ENCODE assay signal across 15 mouse cellular contexts in the genomic region with DNA sequence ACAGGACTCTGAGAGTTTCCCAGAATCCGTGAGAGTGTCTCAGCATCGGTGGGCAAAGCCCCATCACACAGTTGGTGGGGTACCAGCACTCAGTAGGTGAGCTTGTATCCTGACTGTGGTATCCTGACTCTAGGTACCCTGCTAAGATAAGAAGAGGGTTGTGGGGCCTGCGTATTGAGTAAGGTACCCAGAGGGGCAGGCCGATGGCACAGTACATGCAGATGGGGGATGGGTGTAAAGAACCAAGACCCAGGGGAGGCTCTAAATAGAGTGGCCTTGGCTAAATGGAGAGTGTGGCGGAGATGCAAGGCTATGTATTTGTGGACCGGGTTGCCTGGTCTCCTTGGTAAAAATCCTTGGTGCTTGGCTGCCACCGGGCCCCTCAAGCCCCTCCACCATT.
DNase-seq lines count a peak whose midpoint lies in the region; ATAC-seq and TF ChIP-seq lines count a peak whose summit lies in the region.
"Had no signal": no experiment of that assay in that cellular context is flagged by ENCODE, and none has a peak within 500 bp of the region (broad histone marks: within the 10 kb centered on the region; RNA-seq: fewer than 3 reads in every experiment).

No protein-coding gene starts in this region.

- no peak overlapping the region for H3K27ac ChIP-seq in intestine, embryonic 15.5 days
- H3K27ac ChIP-seq in intestine, postnatal 0 days (ENCODE audit: low read depth, low read length), result no peak overlapping the region
- no peak overlapping the region for H3K27ac ChIP-seq in stomach, embryonic 16.5 days (ENCODE audit: low read length)
- no peak overlapping the region for H3K27ac ChIP-seq in stomach, postnatal 0 days (replicated peaks)
- H3K27ac ChIP-seq in hindbrain, postnatal 0 days, result no peak overlapping the region; the same call in 1 of the 2 replicates
- H3K27ac ChIP-seq in heart, embryonic 11.5 days (ENCODE audit: low read depth, low read length), result no peak overlapping the region
- H3K27ac ChIP-seq in gastrocnemius, adult 2 months, result no peak overlapping the region
- H3K27ac ChIP-seq in heart, adult 2 months, result no peak overlapping the region
- H3K27ac ChIP-seq: heart, embryonic 15.5 days had no signal

- no peaks in the 10 kb centered on the region for H3K79me2 ChIP-seq in heart, adult 2 months (replicated peaks; ENCODE audit: control insufficient read depth, insufficient read depth, low read length)

- no peak for TF ChIP-seq EP300 in stomach, postnatal 0 days (optimal IDR thresholded peaks at IDR 0.05)
- no peak for TF ChIP-seq EP300 in heart, adult 2 months (IDR thresholded peaks at IDR 0.05; ENCODE audit: insufficient read depth, low read depth, low read length)

- peaks cover 32% of the 10 kb centered on the region for H3K27me3 ChIP-seq in intestine, embryonic 15.5 days (replicated peaks)
- H3K27me3 ChIP-seq in intestine, postnatal 0 days (replicated peaks; ENCODE audit: control insufficient read depth, insufficient read depth, low read length), result peaks cover 24% of the 10 kb centered on the region; the same call in 1 of the 2 replicates
- H3K27me3 ChIP-seq in stomach, embryonic 16.5 days (ENCODE audit: control insufficient read depth, insufficient read depth, low read length), result peaks cover 22% of the 10 kb centered on the region
- peaks cover 3% of the 10 kb centered on the region; the same call in 1 of the 2 replicates for H3K27me3 ChIP-seq in stomach, postnatal 0 days (ENCODE audit: control insufficient read depth, insufficient read depth, low read length)
- H3K27me3 ChIP-seq in hindbrain, postnatal 0 days (ENCODE audit: insufficient read depth, low read length), result 0 out of 2 replicates have a peak, but pooled peaks cover 8% of the 10 kb centered on the region
- peaks cover 49% of the 10 kb centered on the region for H3K27me3 ChIP-seq in heart, embryonic 11.5 days (ENCODE audit: control insufficient read depth, insufficient read depth, low read length)
- peaks cover 11% of the 10 kb centered on the region for H3K27me3 ChIP-seq in heart, adult 2 months (ENCODE audit: control insufficient read depth, insufficient read depth, low read length)

- WGBS in intestine, embryonic 15.5 days, result 37% methylated on average over 7 of the region's 7 CpGs
- WGBS in intestine, postnatal 0 days, result 49% methylated on average over 7 of the region's 7 CpGs
- WGBS in stomach, embryonic 16.5 days, result 41% methylated on average over 7 of the region's 7 CpGs
- WGBS in stomach, postnatal 0 days, result 39% methylated on average over 7 of the region's 7 CpGs
- WGBS in hindbrain, postnatal 0 days, result 22% methylated on average over 7 of the region's 7 CpGs
- WGBS in heart, embryonic 11.5 days (ENCODE audit: insufficient replicate concordance), result 33% methylated on average over 7 of the region's 7 CpGs
- WGBS in heart, adult 2 months, result 35% methylated on average over 7 of the region's 7 CpGs

- H3K9me3 ChIP-seq in intestine, embryonic 15.5 days, result no peaks in the 10 kb centered on the region
- H3K9me3 ChIP-seq in intestine, postnatal 0 days (ENCODE audit: control insufficient read depth), result no peaks in the 10 kb centered on the region
- H3K9me3 ChIP-seq in stomach, embryonic 16.5 days (replicated peaks; ENCODE audit: control insufficient read depth, low read length), result no peaks in the 10 kb centered on the region
- no peaks in the 10 kb centered on the region for H3K9me3 ChIP-seq in stomach, postnatal 0 days (ENCODE audit: control insufficient read depth, low read length)
- no peaks in the 10 kb centered on the region for H3K9me3 ChIP-seq in hindbrain, postnatal 0 days (ENCODE audit: low read length)
- no peaks in the 10 kb centered on the region for H3K9me3 ChIP-seq in heart, embryonic 11.5 days (replicated peaks; ENCODE audit: control insufficient read depth, low read length)
- H3K9me3 ChIP-seq: heart, embryonic 15.5 days had no signal

- no peak for DNase-seq in stomach, postnatal 0 days (ENCODE audit: low spot score)
- DNase-seq in hindbrain, postnatal 0 days (ENCODE audit: low spot score), result no peak
- no peak for DNase-seq in gastrocnemius, adult 2 months
- DNase-seq in heart, adult 2 months, result no peak
- DNase-seq: cerebellum, adult 11 months; cerebellum, postnatal 36 days; gastrocnemius, postnatal 36 days; layer of hippocampus, postnatal 36 days; liver, postnatal 0 days; lung, postnatal 36 days had no signal

- no peak overlapping the region for H3K9ac ChIP-seq in intestine, embryonic 15.5 days
- H3K9ac ChIP-seq in intestine, postnatal 0 days (ENCODE audit: low read depth, low read length), result no peak overlapping the region
- no peak overlapping the region for H3K9ac ChIP-seq in stomach, embryonic 16.5 days (ENCODE audit: low read length)
- H3K9ac ChIP-seq in stomach, postnatal 0 days (ENCODE audit: low read length), result no peak overlapping the region
- no peak overlapping the region for H3K9ac ChIP-seq in hindbrain, postnatal 0 days (replicated peaks; ENCODE audit: low read length)
- H3K9ac ChIP-seq in heart, embryonic 11.5 days (ENCODE audit: low read depth, low read length), result no peak overlapping the region
- H3K9ac ChIP-seq in heart, adult 2 months (ENCODE audit: low read depth, low read length), result no peak overlapping the region
- H3K9ac ChIP-seq: heart, embryonic 15.5 days; liver, postnatal 0 days had no signal

- H3K4me3 ChIP-seq in intestine, embryonic 15.5 days (replicated peaks), result no peak overlapping the region
- H3K4me3 ChIP-seq in intestine, postnatal 0 days (ENCODE audit: low read depth, low read length), result no peak overlapping the region
- no peak overlapping the region for H3K4me3 ChIP-seq in stomach, embryonic 16.5 days (replicated peaks; ENCODE audit: low read length)
- H3K4me3 ChIP-seq in stomach, postnatal 0 days (ENCODE audit: low read depth, low read length), result no peak overlapping the region
- no peak overlapping the region for H3K4me3 ChIP-seq in hindbrain, postnatal 0 days (ENCODE audit: low read length)
- no peak overlapping the region for H3K4me3 ChIP-seq in heart, embryonic 11.5 days (ENCODE audit: low read depth, low read length)
- H3K4me3 ChIP-seq in gastrocnemius, adult 2 months, result no peak overlapping the region
- H3K4me3 ChIP-seq in heart, adult 2 months, result no peak overlapping the region
- H3K4me3 ChIP-seq: heart, embryonic 15.5 days had no signal

- H3K4me1 ChIP-seq in intestine, embryonic 15.5 days (replicated peaks), result 0 out of 2 replicates have a peak, but pooled peaks cover 2% of the 10 kb centered on the region
- H3K4me1 ChIP-seq in intestine, postnatal 0 days (replicated peaks; ENCODE audit: control insufficient read depth, insufficient read depth, low read length), result no peaks in the 10 kb centered on the region
- H3K4me1 ChIP-seq in stomach, embryonic 16.5 days (ENCODE audit: control insufficient read depth, insufficient read depth, low read length), result no peaks in the 10 kb centered on the region
- no peaks in the 10 kb centered on the region for H3K4me1 ChIP-seq in stomach, postnatal 0 days (replicated peaks; ENCODE audit: control insufficient read depth, insufficient read depth)
- peaks cover 4% of the 10 kb centered on the region; the same call in 1 of the 2 replicates for H3K4me1 ChIP-seq in hindbrain, postnatal 0 days (ENCODE audit: insufficient read depth, low read length)
- no peaks in the 10 kb centered on the region for H3K4me1 ChIP-seq in heart, embryonic 11.5 days (ENCODE audit: control insufficient read depth, insufficient read depth, low read length)
- no peaks in the 10 kb centered on the region for H3K4me1 ChIP-seq in heart, adult 2 months (ENCODE audit: control insufficient read depth, insufficient read depth, low read length)
- H3K4me1 ChIP-seq: heart, embryonic 15.5 days had no signal

- intact Hi-C loops in gastrocnemius, adult 2 months (cut with DNase I), result no loop called here
- intact Hi-C loops in heart, adult 2 months (cut with DNase I), result no loop called here

- no peak for TF ChIP-seq POLR2A in heart, adult 2 months (IDR thresholded peaks at IDR 0.05; ENCODE audit: insufficient read depth, low read depth, low read length)

- 0 out of 2 replicates have a peak overlapping the region, but pooled peaks have one; percentile 46 for H3K4me2 ChIP-seq in intestine, embryonic 15.5 days (replicated peaks)
- no peak overlapping the region for H3K4me2 ChIP-seq in intestine, postnatal 0 days (replicated peaks; ENCODE audit: low read depth)
- H3K4me2 ChIP-seq in stomach, embryonic 16.5 days (ENCODE audit: low read depth, low read length), result 0 out of 2 replicates have a peak overlapping the region, but pooled peaks have one; percentile 12
- H3K4me2 ChIP-seq in stomach, postnatal 0 days (replicated peaks; ENCODE audit: low read depth), result no peak overlapping the region
- no peak overlapping the region for H3K4me2 ChIP-seq in hindbrain, postnatal 0 days (ENCODE audit: low read depth, low read length)
- no peak overlapping the region for H3K4me2 ChIP-seq in heart, embryonic 11.5 days
- H3K4me2 ChIP-seq: heart, embryonic 15.5 days had no signal

- TF ChIP-seq CTCF in intestine, postnatal 0 days (IDR thresholded peaks at IDR 0.05; ENCODE audit: low read depth), result no peak
- no peak for TF ChIP-seq CTCF in stomach, postnatal 0 days (IDR thresholded peaks at IDR 0.05; ENCODE audit: low read depth)
- no peak for TF ChIP-seq CTCF in hindbrain, postnatal 0 days (IDR thresholded peaks at IDR 0.05; ENCODE audit: low read depth)
- TF ChIP-seq CTCF in gastrocnemius, adult 2 months (IDR thresholded peaks at IDR 0.05), result no peak
- no peak for TF ChIP-seq CTCF in heart, adult 2 months (IDR thresholded peaks at IDR 0.05)

- 0 out of 2 replicates have a peak, but pooled peaks have one; percentile 31 for ATAC-seq in intestine, embryonic 15.5 days
- ATAC-seq in intestine, postnatal 0 days, result no peak
- ATAC-seq in stomach, embryonic 16.5 days (ENCODE audit: insufficient read depth, low FRiP score), result no peak
- no peak for ATAC-seq in stomach, postnatal 0 days (ENCODE audit: low FRiP score, low TSS enrichment)
- 0 out of 2 replicates have a peak, but pooled peaks have one; percentile 18 for ATAC-seq in hindbrain, postnatal 0 days
- ATAC-seq in heart, embryonic 11.5 days (replicated peaks; ENCODE audit: insufficient number of reproducible peaks, low FRiP score, low TSS enrichment), result no peak
- ATAC-seq: liver, postnatal 0 days had no signal

- H3K36me3 ChIP-seq in intestine, embryonic 15.5 days, result no peaks in the 10 kb centered on the region
- no peaks in the 10 kb centered on the region for H3K36me3 ChIP-seq in intestine, postnatal 0 days (ENCODE audit: control insufficient read depth, insufficient read depth)
- no peaks in the 10 kb centered on the region for H3K36me3 ChIP-seq in stomach, embryonic 16.5 days (ENCODE audit: control insufficient read depth, insufficient read depth, low read length)
- no peaks in the 10 kb centered on the region for H3K36me3 ChIP-seq in stomach, postnatal 0 days (ENCODE audit: control insufficient read depth, insufficient read depth, low read length)
- no peaks in the 10 kb centered on the region for H3K36me3 ChIP-seq in hindbrain, postnatal 0 days (ENCODE audit: insufficient read depth, low read length)
- no peaks in the 10 kb centered on the region for H3K36me3 ChIP-seq in heart, embryonic 11.5 days (ENCODE audit: control insufficient read depth, insufficient read depth, low read length)
- H3K36me3 ChIP-seq in heart, adult 2 months (ENCODE audit: control insufficient read depth, insufficient read depth, low read length), result no peaks in the 10 kb centered on the region
- H3K36me3 ChIP-seq: heart, embryonic 15.5 days had no signal

Comparison
In these comparisons a context has a peak if more than half of its experiments do, and no peak if none do; other contexts are left out.
1. ATAC-seq: peak in intestine, embryonic 15.5 days (single experiment) and hindbrain, postnatal 0 days (single experiment); none in intestine, postnatal 0 days (single experiment), stomach, embryonic 16.5 days (single experiment), stomach, postnatal 0 days (single experiment) and heart, embryonic 11.5 days (single experiment).
2. H3K4me2 ChIP-seq: peak in intestine, embryonic 15.5 days (single experiment) and stomach, embryonic 16.5 days (single experiment); none in intestine, postnatal 0 days (single experiment), stomach, postnatal 0 days (single experiment), hindbrain, postnatal 0 days (single experiment) and heart, embryonic 11.5 days (single experiment).